In genomic region chr4:44757131-44757530, GRCm38 (mm10) we compare ENCODE assay signal across 1 mouse cellular context.
TF ChIP-seq lines count a peak whose summit lies in the region.

No protein-coding gene starts in this region.

TF ChIP-seq in MEL, 35 proteins besides CTCF, POLR2A, EP300 and RAD21:
- TF ChIP-seq ZNF384 (IDR thresholded peaks at IDR 0.05; ENCODE audit: low read depth, low read length), result peak; percentile 57; the same call in 1 of the 2 replicates
